Mouse (Mus musculus): Measurements from ENCODE around the gene Wrap73. TPM values are rescaled to one million over a fixed set of nuclear protein-coding genes. Genes with fewer than 3 reads are reported as not detected.
A peak's percentile ranks its signal among the peaks of the same experiment; 100 is the strongest.

Gene Wrap73
- polyA plus RNA-seq, 1 experiment from 2014 or later: 22.1 TPM

DNA sequence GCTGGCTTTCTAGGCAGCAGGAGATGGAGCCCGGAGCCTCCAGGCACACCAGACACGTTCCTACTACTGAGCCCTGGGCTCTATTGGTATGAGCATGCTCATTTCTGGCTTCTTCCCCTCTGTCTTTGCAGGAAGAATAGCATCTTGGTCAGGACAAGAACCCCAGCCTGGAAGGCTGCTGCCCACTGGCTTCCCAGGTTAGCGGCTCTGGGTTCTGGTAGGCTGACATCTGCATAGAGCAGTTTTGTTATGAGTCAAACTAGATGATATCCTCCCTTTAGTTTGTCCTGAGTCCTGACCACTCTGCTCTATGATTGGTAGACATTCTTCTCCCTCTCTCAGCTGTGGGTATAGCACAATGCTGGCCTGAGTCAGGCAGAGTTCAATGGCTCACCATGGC is 14.9 kb upstream of the Wrap73 start:
- Histone ChIP-seq H3K9me3 (replicated peaks; ENCODE audit: control insufficient read depth, low read length) (no peaks in the 10 kb centered on the region), H3K27me3 (ENCODE audit: control insufficient read depth, insufficient read depth, low read length) (peaks cover 35% of the 10 kb centered on the region), H3K4me1 (ENCODE audit: control insufficient read depth, insufficient read depth, low read length) (no peaks in the 10 kb centered on the region), H3K36me3 (ENCODE audit: control insufficient read depth, insufficient read depth, low read length) (no peaks in the 10 kb centered on the region), H3K27ac (ENCODE audit: low read depth, low read length) (no peak overlapping the region), H3K4me3 (ENCODE audit: low read depth, low read length) (no peak overlapping the region), H3K4me2 (no peak overlapping the region), H3K9ac (ENCODE audit: low read depth, low read length) (no peak overlapping the region)
- ATAC-seq (replicated peaks; ENCODE audit: insufficient number of reproducible peaks, low FRiP score, low TSS enrichment): no peak
- WGBS (ENCODE audit: insufficient replicate concordance): 75% methylated on average over 3 of the region's 3 CpGs

DNA sequence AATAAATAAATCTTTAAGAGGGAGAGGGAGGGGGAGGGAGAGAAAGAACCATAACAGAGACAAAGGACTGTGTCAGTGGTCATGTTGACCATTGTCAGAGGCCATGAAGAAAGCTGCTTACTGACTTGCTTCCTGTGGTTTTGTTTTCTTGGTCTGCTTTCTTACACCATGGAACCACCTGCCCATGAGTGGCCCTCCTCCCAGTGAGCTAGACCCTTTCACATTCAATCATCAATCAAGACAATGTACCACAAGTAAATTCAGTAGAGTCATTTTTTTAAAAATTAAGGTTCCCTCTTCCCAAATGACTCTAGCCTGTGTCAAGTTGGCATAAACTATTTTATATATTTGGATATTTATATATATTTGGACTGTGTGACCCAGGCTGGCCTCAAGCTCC is 12.2 kb upstream of the Wrap73 start:
- Histone ChIP-seq H3K36me3 (ENCODE audit: control insufficient read depth, insufficient read depth, low read length) (no peaks in the 10 kb centered on the region), H3K4me1 (ENCODE audit: control insufficient read depth, insufficient read depth, low read length) (no peaks in the 10 kb centered on the region), H3K9me3 (replicated peaks; ENCODE audit: control insufficient read depth, low read length) (no peaks in the 10 kb centered on the region), H3K9ac (ENCODE audit: low read depth, low read length) (no peak overlapping the region), H3K27ac (ENCODE audit: low read depth, low read length) (no peak overlapping the region), H3K4me3 (ENCODE audit: low read depth, low read length) (no peak overlapping the region), H3K4me2 (no peak overlapping the region), H3K27me3 (ENCODE audit: control insufficient read depth, insufficient read depth, low read length) (peaks cover 27% of the 10 kb centered on the region)
- no peak for ATAC-seq (replicated peaks; ENCODE audit: insufficient number of reproducible peaks, low FRiP score, low TSS enrichment)

DNA sequence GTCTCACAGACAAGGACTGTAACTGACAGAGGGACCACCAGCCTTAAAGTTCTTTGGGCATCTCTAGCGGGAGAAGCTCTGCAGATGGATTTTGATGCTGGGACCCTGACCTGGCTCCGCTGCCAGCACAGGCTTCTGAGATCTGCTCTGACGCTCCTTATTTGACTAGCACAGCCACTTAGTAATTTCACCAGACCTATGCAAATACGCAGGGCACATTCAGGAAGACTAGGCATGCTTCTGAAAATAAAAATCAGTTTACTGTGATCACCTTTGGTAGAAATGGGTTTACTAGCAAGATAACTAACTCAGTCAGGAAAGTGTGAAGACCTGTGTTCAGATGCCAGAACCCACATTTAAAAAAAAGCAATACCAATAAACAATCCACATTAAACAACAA is 10.3 kb upstream of the Wrap73 start:
- no peaks in the 10 kb centered on the region for H3K4me1 ChIP-seq (ENCODE audit: control insufficient read depth, insufficient read depth, low read length)
- H3K9ac ChIP-seq (ENCODE audit: low read depth, low read length): no peak overlapping the region
- H3K36me3 ChIP-seq (ENCODE audit: control insufficient read depth, insufficient read depth, low read length): no peaks in the 10 kb centered on the region
- no peaks in the 10 kb centered on the region for H3K9me3 ChIP-seq (replicated peaks; ENCODE audit: control insufficient read depth, low read length)
- ATAC-seq (replicated peaks; ENCODE audit: insufficient number of reproducible peaks, low FRiP score, low TSS enrichment): no peak
- no peak overlapping the region for H3K4me3 ChIP-seq (ENCODE audit: low read depth, low read length)
- H3K27ac ChIP-seq (ENCODE audit: low read depth, low read length): no peak overlapping the region
- H3K4me2 ChIP-seq: no peak overlapping the region
- peaks cover 30% of the 10 kb centered on the region for H3K27me3 ChIP-seq (ENCODE audit: control insufficient read depth, insufficient read depth, low read length)
- WGBS (ENCODE audit: insufficient replicate concordance): 78% methylated on average over 4 of the region's 4 CpGs

DNA sequence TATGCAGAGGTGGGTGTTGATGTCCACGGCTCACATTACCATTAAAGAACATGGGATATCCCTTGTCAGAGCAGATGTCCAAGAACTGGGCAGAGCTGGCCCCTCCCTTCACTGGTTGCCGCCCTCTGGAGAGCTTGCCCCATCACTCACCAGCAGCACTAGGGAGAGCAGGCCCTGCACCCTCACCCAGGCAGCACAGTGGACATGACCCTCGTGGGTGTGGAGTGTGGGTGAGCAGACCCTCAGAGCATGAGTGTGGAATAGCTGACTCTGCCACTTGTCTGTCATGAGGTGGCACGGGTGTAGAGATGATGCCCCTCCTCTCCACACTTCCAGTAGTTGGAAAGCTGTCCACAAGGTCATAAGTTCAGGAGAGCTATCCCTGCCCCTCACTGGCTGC is 7.4 kb upstream of the Wrap73 start:
- Histone ChIP-seq H3K4me3 (ENCODE audit: low read depth, low read length) (no peak overlapping the region), H3K4me1 (ENCODE audit: control insufficient read depth, insufficient read depth, low read length) (peaks cover 3% of the 10 kb centered on the region; the same call in 1 of the 2 replicates), H3K4me2 (no peak overlapping the region), H3K36me3 (ENCODE audit: control insufficient read depth, insufficient read depth, low read length) (no peaks in the 10 kb centered on the region), H3K27ac (ENCODE audit: low read depth, low read length) (no peak overlapping the region), H3K9me3 (replicated peaks; ENCODE audit: control insufficient read depth, low read length) (no peaks in the 10 kb centered on the region), H3K9ac (ENCODE audit: low read depth, low read length) (no peak overlapping the region), H3K27me3 (ENCODE audit: control insufficient read depth, insufficient read depth, low read length) (peaks cover 54% of the 10 kb centered on the region)
- no peak; the same call in 1 of the 2 replicates for ATAC-seq (replicated peaks; ENCODE audit: insufficient number of reproducible peaks, low FRiP score, low TSS enrichment)
- WGBS (ENCODE audit: insufficient replicate concordance): 60% methylated on average over 4 of the region's 4 CpGs

DNA sequence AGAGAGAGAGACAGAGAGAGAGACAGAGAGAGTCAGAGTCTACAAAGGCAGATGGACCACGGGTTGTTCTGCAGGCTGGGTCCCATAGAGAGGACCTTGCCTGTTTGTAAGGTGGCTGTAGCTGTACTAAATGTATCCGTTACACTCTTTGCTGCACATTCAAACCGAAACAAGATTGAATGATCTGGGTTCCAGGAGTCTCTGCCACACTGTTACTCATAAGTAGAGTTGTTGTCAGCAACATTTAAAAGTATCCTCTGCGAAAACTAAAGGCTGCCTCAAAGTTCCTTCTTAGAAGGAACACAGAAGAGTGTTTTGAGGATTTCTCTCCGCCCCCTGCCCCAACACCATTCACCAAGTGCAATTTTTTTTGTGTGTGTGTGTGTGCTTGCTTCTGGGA is 5.0 kb upstream of the Wrap73 start:
- H3K4me2 ChIP-seq: no peak overlapping the region
- WGBS (ENCODE audit: insufficient replicate concordance): 59% methylated on average over 5 of the region's 5 CpGs

DNA sequence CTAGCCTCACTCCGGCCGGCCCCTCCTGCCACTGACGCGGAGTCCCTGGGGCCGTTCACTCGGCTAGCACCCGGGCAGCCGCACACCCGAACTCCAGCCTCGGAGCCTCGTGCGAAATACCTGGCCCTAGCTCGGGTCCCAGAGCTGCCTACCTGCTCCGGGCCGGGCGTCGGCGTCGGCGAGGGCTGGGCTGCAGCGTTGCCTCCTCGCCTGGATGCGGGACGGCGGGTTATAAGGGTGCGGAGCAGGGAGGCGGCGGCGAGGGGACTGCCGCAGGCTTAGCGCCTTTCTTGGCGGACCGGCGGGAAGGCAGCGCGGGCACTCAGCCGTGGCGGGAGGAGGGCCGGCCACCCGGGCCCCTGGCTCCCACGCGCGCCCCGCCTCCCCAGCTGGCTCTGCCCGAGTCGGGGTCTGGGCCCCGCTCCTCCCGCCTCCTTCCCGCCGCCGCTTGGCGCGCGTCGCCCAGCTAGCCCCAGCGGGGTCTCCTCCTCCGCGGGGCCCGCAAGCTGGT is 2.4 kb upstream of the Wrap73 start:
- WGBS (ENCODE audit: insufficient replicate concordance): under 1% methylated on average over 45 of the region's 59 CpGs
- H3K9me3 ChIP-seq (replicated peaks; ENCODE audit: control insufficient read depth, low read length): no peaks in the 10 kb centered on the region
- H3K27ac ChIP-seq (ENCODE audit: low read depth, low read length): no peak overlapping the region
- no peak for ATAC-seq (replicated peaks; ENCODE audit: insufficient number of reproducible peaks, low FRiP score, low TSS enrichment)
- peak overlapping the region; percentile 39 for H3K4me3 ChIP-seq (ENCODE audit: low read depth, low read length)
- H3K4me2 ChIP-seq: peak overlapping the region; percentile 96
- H3K4me1 ChIP-seq (ENCODE audit: control insufficient read depth, insufficient read depth, low read length): peaks cover 12% of the 10 kb centered on the region
- H3K36me3 ChIP-seq (ENCODE audit: control insufficient read depth, insufficient read depth, low read length): no peaks in the 10 kb centered on the region
- peaks cover 63% of the 10 kb centered on the region for H3K27me3 ChIP-seq (ENCODE audit: control insufficient read depth, insufficient read depth, low read length)
- peak overlapping the region; percentile 28; the same call in 1 of the 2 replicates for H3K9ac ChIP-seq (ENCODE audit: low read depth, low read length)

More for the DNA sequence above, 5.0 kb upstream of the Wrap73 start:
- no peak overlapping the region for H3K9ac ChIP-seq (ENCODE audit: low read depth, low read length)
- H3K36me3 ChIP-seq (ENCODE audit: control insufficient read depth, insufficient read depth, low read length): no peaks in the 10 kb centered on the region
- no peak overlapping the region for H3K4me3 ChIP-seq (ENCODE audit: low read depth, low read length)
- no peak for ATAC-seq (replicated peaks; ENCODE audit: insufficient number of reproducible peaks, low FRiP score, low TSS enrichment)
- no peak overlapping the region for H3K27ac ChIP-seq (ENCODE audit: low read depth, low read length)
- H3K9me3 ChIP-seq (replicated peaks; ENCODE audit: control insufficient read depth, low read length): no peaks in the 10 kb centered on the region
- peaks cover 69% of the 10 kb centered on the region for H3K27me3 ChIP-seq (ENCODE audit: control insufficient read depth, insufficient read depth, low read length)
- peaks cover 6% of the 10 kb centered on the region; the same call in 1 of the 2 replicates for H3K4me1 ChIP-seq (ENCODE audit: control insufficient read depth, insufficient read depth, low read length)

DNA sequence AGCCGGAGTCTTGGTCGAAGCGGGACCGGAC is 2.2 kb upstream of the Wrap73 start, which contains the start of gene Trp73:
Gene Trp73 (minus strand): TSS at position 27 of the 31 bp plus-strand sequence.
- no peak within 1 kb of the TSS for H3K27ac ChIP-seq (ENCODE audit: low read depth, low read length)
- no peak for ATAC-seq (replicated peaks; ENCODE audit: insufficient number of reproducible peaks, low FRiP score, low TSS enrichment)
- peak within 1 kb of the TSS; percentile 28 for H3K9ac ChIP-seq (ENCODE audit: low read depth, low read length)
- peaks cover 61% of the 10 kb centered on the region for H3K27me3 ChIP-seq (ENCODE audit: control insufficient read depth, insufficient read depth, low read length)
- peak within 1 kb of the TSS; percentile 96 for H3K4me2 ChIP-seq
- peaks cover 12% of the 10 kb centered on the region for H3K4me1 ChIP-seq (ENCODE audit: control insufficient read depth, insufficient read depth, low read length)
- WGBS (ENCODE audit: insufficient replicate concordance): no CpG with 5 or more reads among the region's 4 CpGs
- no peaks in the 10 kb centered on the region for H3K36me3 ChIP-seq (ENCODE audit: control insufficient read depth, insufficient read depth, low read length)
- H3K4me3 ChIP-seq (ENCODE audit: low read depth, low read length): peak within 1 kb of the TSS; percentile 39
- H3K9me3 ChIP-seq (replicated peaks; ENCODE audit: control insufficient read depth, low read length): no peaks in the 10 kb centered on the region

DNA sequence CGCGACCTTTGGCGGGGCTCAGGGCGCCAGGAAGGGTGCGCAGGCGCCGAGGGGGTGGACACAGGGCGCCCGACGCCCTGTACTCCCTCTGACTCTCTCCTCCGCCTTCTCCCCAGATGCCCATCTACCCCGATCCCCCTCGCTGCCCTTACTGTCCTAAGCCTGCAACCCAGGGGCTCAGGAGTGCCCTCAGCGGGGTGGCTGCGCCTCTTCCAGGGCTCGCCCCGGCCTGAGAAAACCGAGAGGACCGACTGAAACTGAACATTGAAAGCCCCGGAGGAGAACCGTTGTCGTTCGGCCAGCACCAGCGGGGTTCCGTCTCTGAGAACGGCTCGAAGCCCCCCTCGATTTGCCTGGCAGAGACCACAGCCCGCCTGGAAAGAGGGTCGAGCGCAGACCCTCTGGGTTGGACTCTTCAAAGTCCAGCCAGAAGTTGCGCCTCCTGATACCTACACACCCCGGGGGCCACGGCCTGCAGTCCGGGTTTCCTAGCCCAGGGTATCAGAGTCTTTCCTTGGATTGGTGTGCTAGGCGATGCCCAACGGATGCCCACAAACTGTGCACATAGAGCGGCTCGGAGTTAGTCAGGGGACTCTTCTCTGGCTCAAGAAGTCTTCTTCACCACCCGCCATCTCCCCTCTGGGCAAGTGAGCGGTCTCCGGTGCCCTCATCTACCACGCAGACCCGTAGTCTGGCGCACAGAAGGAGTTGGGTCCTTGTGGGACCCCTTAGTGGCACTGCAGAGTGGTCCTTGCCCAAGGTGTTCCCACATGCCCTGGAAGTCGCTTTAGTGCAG is 1.8 kb upstream of the Wrap73 start:
- peaks cover 12% of the 10 kb centered on the region for H3K4me1 ChIP-seq (ENCODE audit: control insufficient read depth, insufficient read depth, low read length)
- H3K27ac ChIP-seq (ENCODE audit: low read depth, low read length): no peak overlapping the region
- WGBS (ENCODE audit: insufficient replicate concordance): 2% methylated on average over 41 of the region's 46 CpGs
- H3K36me3 ChIP-seq (ENCODE audit: control insufficient read depth, insufficient read depth, low read length): no peaks in the 10 kb centered on the region
- peak overlapping the region; percentile 39 for H3K4me3 ChIP-seq (ENCODE audit: low read depth, low read length)
- H3K4me2 ChIP-seq: peak overlapping the region; percentile 96
- peak overlapping the region; percentile 28 for H3K9ac ChIP-seq (ENCODE audit: low read depth, low read length)
- peaks cover 58% of the 10 kb centered on the region for H3K27me3 ChIP-seq (ENCODE audit: control insufficient read depth, insufficient read depth, low read length)
- no peak for ATAC-seq (replicated peaks; ENCODE audit: insufficient number of reproducible peaks, low FRiP score, low TSS enrichment)
- no peaks in the 10 kb centered on the region for H3K9me3 ChIP-seq (replicated peaks; ENCODE audit: control insufficient read depth, low read length)

Measured in heart, embryonic 11.5 days (tissue).